Mouse (Mus musculus): Measurements from ENCODE around the gene Foxred2. TPM values are rescaled to one million over a fixed set of nuclear protein-coding genes. Genes with fewer than 3 reads are reported as not detected.

Foxred2 gene
- polyA plus RNA-seq, 1 experiment = 6.4 TPM

DNA sequence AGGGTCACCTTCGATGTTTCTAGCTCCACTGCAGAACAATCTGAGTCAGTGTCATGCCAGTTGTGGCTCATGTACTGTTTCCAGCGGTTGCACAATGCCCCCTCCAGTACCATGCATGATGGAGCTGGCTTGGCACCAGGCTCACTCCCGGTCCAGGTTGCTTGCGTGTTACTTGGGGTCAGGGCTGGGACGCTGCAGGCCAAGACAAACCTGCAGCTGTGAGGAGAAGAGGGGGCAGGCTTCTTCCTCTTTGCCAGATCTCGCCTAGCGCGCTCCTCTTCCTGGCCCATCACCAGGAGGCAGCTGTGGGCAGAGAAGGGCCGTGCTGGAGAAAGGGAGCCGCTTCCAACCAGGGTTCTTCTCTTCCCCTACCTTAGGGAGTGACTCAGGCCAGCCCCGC, 22.2 kb downstream of the Foxred2 start:
- Histone ChIP-seq H3K4me3 (ENCODE audit: extremely low read depth, insufficient read depth, insufficient read length) (no peak overlapping the region), H3K27me3 (ENCODE audit: control insufficient read depth, insufficient read depth, low read length) (no peaks in the 10 kb centered on the region), H3K27ac (ENCODE audit: insufficient read depth, low read length) (no peak overlapping the region), H3K36me3 (ENCODE audit: control insufficient read depth, insufficient read depth, low read length) (no peaks in the 10 kb centered on the region), H3K4me1 (ENCODE audit: control insufficient read depth, insufficient read depth, insufficient read length) (peaks cover 8% of the 10 kb centered on the region; the same call in 1 of the 2 replicates)
- WGBS = 42% methylated on average over 11 of the region's 11 CpGs
- no peak for TF ChIP-seq CTCF (IDR thresholded peaks at IDR 0.05; ENCODE audit: extremely low read depth, insufficient read depth, insufficient read length, insufficient replicate concordance)
- TF ChIP-seq POLR2A (IDR thresholded peaks at IDR 0.05; ENCODE audit: low read depth, low read length) = no peak
- DNase-seq (ENCODE audit: low read depth in 1 of 2, low spot score in 2 of 2) = no peak

DNA sequence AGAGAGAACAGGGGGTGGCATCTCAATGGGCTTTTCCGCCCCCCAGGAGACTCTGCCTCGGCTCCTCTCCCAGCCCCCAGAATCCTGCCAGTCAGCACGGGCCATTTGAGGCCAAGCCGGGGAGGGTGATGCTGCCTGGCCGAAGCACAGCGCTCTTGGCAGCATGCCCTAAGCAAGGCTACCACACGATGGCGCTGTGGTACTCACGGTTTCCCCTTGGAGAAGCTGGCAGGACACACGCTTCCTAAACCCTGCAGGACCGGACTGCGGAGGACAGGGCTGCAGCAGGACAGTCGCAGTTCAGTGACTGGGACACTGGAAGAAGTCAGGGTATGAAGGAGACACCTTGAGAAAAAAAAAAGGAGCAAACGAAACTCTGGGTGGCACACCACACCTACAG, 22.8 kb downstream of the Foxred2 start:
- WGBS = 0% methylated on average over 14 of the region's 14 CpGs
- H3K4me1 ChIP-seq (ENCODE audit: control insufficient read depth, insufficient read depth, insufficient read length) = peaks cover 8% of the 10 kb centered on the region; the same call in 1 of the 2 replicates
- no peaks in the 10 kb centered on the region for H3K36me3 ChIP-seq (ENCODE audit: control insufficient read depth, insufficient read depth, low read length)
- H3K27ac ChIP-seq (ENCODE audit: insufficient read depth, low read length) = no peak overlapping the region
- TF ChIP-seq CTCF (IDR thresholded peaks at IDR 0.05; ENCODE audit: extremely low read depth, insufficient read depth, insufficient read length, insufficient replicate concordance) (peak; percentile 94), POLR2A (IDR thresholded peaks at IDR 0.05; ENCODE audit: low read depth, low read length) (no peak)
- H3K4me3 ChIP-seq (ENCODE audit: extremely low read depth, insufficient read depth, insufficient read length) = peak overlapping the region; percentile 31; the same call in 1 of the 2 replicates
- H3K27me3 ChIP-seq (ENCODE audit: control insufficient read depth, insufficient read depth, low read length) = no peaks in the 10 kb centered on the region
- peak; percentile 69 to 90 for DNase-seq (ENCODE audit: low read depth in 1 of 2, low spot score in 2 of 2)

DNA sequence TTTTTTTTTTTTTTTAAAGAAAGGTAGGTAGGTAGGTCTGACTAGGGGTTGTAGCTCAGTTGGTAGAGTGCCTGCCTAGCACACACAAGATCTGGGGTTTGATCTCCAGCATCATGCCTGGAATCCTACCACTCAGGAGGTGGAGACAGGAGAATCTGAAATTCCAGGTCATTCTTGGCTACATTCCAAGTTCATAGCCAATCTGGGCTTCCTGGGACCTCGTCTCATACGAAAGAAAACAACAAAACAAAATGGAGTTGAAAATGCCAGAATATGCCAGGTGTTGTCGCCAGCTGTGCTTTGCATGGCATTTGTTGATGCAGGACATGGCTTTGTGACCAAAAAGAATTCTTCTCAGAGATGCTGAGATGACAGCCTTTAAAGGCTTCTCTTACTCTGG, 23.3 kb downstream of the Foxred2 start:
- Histone ChIP-seq H3K36me3 (ENCODE audit: control insufficient read depth, insufficient read depth, low read length) (no peaks in the 10 kb centered on the region), H3K27me3 (ENCODE audit: control insufficient read depth, insufficient read depth, low read length) (no peaks in the 10 kb centered on the region), H3K27ac (ENCODE audit: insufficient read depth, low read length) (no peak overlapping the region), H3K4me1 (ENCODE audit: control insufficient read depth, insufficient read depth, insufficient read length) (peaks cover 8% of the 10 kb centered on the region; the same call in 1 of the 2 replicates), H3K4me3 (ENCODE audit: extremely low read depth, insufficient read depth, insufficient read length) (no peak overlapping the region)
- WGBS = 72% methylated on average over 3 of the region's 3 CpGs
- TF ChIP-seq POLR2A (IDR thresholded peaks at IDR 0.05; ENCODE audit: low read depth, low read length) = no peak
- TF ChIP-seq CTCF (IDR thresholded peaks at IDR 0.05; ENCODE audit: extremely low read depth, insufficient read depth, insufficient read length, insufficient replicate concordance) = no peak
- no peak for DNase-seq (ENCODE audit: low read depth in 1 of 2, low spot score in 2 of 2)

DNA sequence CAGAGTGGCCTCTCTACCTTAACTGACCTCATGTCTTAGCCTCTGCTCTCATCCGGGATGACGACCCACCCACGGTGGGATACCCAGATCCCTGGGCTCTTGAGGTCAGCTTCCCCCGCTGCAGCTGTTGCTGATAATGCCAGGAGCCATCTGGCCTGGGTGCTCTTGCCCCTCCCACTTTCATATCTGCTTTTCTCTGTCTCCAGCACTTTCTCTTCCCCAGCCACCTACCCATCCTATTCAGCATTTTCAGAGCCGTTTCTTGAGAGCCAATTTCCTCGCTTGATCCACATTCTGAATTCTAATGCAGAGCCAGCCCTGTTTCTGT, 24.9 kb downstream of the Foxred2 start:
- Histone ChIP-seq H3K4me3 (ENCODE audit: extremely low read depth, insufficient read depth, insufficient read length) (no peak overlapping the region), H3K27me3 (ENCODE audit: control insufficient read depth, insufficient read depth, low read length) (no peaks in the 10 kb centered on the region), H3K27ac (ENCODE audit: insufficient read depth, low read length) (peak overlapping the region; percentile 55), H3K4me1 (ENCODE audit: control insufficient read depth, insufficient read depth, insufficient read length) (peaks cover 8% of the 10 kb centered on the region; the same call in 1 of the 2 replicates), H3K36me3 (ENCODE audit: control insufficient read depth, insufficient read depth, low read length) (peaks cover 2% of the 10 kb centered on the region; the same call in 1 of the 2 replicates)
- no peak for DNase-seq (ENCODE audit: low read depth in 1 of 2, low spot score in 2 of 2)
- TF ChIP-seq CTCF (IDR thresholded peaks at IDR 0.05; ENCODE audit: extremely low read depth, insufficient read depth, insufficient read length, insufficient replicate concordance) = no peak
- TF ChIP-seq POLR2A (IDR thresholded peaks at IDR 0.05; ENCODE audit: low read depth, low read length) = no peak
- 26% methylated on average over 6 of the region's 6 CpGs for WGBS

DNA sequence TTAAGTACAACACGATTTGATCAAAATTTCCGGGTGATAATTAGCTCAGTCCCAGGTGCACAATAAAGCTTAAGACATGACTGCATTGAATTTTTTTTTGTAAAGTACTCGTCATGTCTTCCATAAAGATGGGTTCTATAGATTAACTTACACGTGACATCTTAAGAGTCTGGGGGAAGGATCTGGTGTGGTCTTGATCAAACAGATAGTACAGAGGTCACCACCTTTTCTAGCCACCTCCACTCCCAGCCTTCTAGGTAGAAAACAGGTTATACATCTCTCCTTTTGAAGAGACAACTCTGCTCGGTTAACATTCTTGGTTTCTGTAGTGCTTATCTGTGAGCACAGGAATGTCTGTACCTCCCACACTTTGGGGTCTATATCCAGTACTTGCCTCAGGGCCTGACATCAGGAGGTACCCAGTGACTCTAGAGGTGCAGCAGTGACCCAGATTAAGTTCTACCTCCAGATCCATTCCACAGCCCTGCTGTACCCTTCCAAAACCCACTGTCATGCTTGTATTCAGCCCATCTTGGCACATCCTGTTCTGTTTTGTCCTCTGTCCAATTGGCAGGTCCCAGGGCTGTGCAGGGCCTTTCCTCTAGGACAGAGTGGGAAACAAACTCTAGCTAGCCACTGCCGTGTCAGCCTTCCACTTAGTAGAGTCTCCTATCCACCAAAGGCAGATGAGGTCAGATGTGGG, 25.4 kb downstream of the Foxred2 start:
- DNase-seq (ENCODE audit: low read depth in 1 of 2, low spot score in 2 of 2) = no peak
- 72% methylated on average over 6 of the region's 6 CpGs for WGBS
- Histone ChIP-seq H3K27ac (ENCODE audit: insufficient read depth, low read length) (peak overlapping the region; percentile 55), H3K27me3 (ENCODE audit: control insufficient read depth, insufficient read depth, low read length) (no peaks in the 10 kb centered on the region), H3K4me3 (ENCODE audit: extremely low read depth, insufficient read depth, insufficient read length) (no peak overlapping the region), H3K4me1 (ENCODE audit: control insufficient read depth, insufficient read depth, insufficient read length) (peaks cover 8% of the 10 kb centered on the region; the same call in 1 of the 2 replicates), H3K36me3 (ENCODE audit: control insufficient read depth, insufficient read depth, low read length) (peaks cover 2% of the 10 kb centered on the region; the same call in 1 of the 2 replicates)
- TF ChIP-seq POLR2A (IDR thresholded peaks at IDR 0.05; ENCODE audit: low read depth, low read length) (no peak), CTCF (IDR thresholded peaks at IDR 0.05; ENCODE audit: extremely low read depth, insufficient read depth, insufficient read length, insufficient replicate concordance) (no peak)

DNA sequence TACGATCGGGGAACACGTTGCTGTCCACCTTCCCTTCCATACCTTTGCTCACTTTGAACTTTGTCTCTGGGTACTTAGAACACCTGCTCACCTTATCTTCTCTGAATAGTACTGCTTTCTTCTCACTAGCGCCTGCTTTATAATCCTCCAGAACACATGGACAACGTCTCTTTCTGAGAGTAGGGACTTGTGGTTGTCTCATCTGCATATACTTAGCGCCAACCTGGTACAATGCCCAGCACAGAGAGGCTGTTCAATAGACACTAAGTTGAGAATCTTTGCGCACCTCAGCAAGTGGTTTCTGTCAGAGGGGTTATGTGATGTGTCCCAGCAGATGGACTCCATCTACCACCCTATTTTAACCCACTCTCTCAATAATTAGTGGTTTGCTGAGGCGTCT, 26.7 kb downstream of the Foxred2 start:
- TF ChIP-seq CTCF (IDR thresholded peaks at IDR 0.05; ENCODE audit: extremely low read depth, insufficient read depth, insufficient read length, insufficient replicate concordance) (no peak), POLR2A (IDR thresholded peaks at IDR 0.05; ENCODE audit: low read depth, low read length) (no peak)
- no peaks in the 10 kb centered on the region for H3K27me3 ChIP-seq (ENCODE audit: control insufficient read depth, insufficient read depth, low read length)
- 39% methylated on average over 8 of the region's 8 CpGs for WGBS
- H3K27ac ChIP-seq (ENCODE audit: insufficient read depth, low read length) = no peak overlapping the region
- peaks cover 8% of the 10 kb centered on the region; the same call in 1 of the 2 replicates for H3K4me1 ChIP-seq (ENCODE audit: control insufficient read depth, insufficient read depth, insufficient read length)
- no peak for DNase-seq (ENCODE audit: low read depth in 1 of 2, low spot score in 2 of 2)
- peaks cover 2% of the 10 kb centered on the region; the same call in 1 of the 2 replicates for H3K36me3 ChIP-seq (ENCODE audit: control insufficient read depth, insufficient read depth, low read length)
- no peak overlapping the region for H3K4me3 ChIP-seq (ENCODE audit: extremely low read depth, insufficient read depth, insufficient read length)
